Mouse (Mus musculus) urinary bladder, postnatal 36 days (tissue): ENCODE measurements around the gene Ep300.

Source experiments
- DNase-seq, 2 experiments: peaks; one replicate each; pipeline ENCODE4 v3.0.0; 2022; ENCODE audit warnings: low spot score in 2 of 2, mixed read lengths in 1 of 2

The Ep300 gene

DNA sequence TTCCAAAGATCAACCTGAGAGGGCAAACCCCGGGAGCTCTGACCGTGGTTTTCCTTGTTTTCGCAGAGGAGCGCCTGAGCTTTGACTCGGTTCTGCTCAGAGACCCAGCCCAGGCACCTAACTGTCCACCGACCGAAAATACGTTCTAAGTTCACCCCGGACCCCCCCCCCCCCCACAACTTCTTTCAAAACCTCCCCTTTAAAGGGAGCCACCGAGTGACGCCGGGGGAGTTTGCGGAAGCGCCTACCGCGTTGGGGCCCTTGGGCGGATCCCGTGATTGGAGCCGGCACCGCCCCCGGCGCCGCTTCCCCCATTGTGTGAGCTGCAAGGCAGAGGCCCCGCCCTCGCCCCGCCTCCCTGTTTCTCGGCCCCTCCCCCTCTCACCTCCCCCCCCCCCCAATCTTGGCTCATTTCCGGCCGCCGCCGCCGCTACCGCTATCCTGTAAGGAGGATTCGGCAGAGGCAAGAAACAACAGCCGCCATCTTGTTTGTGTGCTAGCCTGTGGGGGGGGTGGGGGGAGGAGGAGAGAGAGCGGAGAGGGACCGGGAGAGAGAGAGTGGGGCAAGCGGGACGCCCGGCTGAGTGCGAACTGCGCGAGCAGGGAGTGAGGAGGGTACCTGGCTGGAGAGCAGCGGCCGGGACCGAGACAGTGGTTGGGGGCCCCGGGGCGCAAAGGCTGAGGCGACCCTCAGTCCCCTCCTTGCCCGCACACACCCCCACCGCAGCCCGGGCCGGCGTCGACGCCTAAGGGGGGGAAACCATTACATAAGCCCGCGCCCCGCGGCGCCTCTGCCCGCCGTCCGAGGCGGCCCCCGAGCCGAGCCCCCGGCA is at the start of gene Ep300:
Ep300 (plus strand) TSS at position 439 of the 833 bp plus-strand sequence.
- DNase-seq, result peak; percentile 91 to 97

- no peak for DNase-seq
Measured at GRCm38 (mm10) chr15:81535881-81536351, 49.2 kb upstream of the Ep300 start.

DNA sequence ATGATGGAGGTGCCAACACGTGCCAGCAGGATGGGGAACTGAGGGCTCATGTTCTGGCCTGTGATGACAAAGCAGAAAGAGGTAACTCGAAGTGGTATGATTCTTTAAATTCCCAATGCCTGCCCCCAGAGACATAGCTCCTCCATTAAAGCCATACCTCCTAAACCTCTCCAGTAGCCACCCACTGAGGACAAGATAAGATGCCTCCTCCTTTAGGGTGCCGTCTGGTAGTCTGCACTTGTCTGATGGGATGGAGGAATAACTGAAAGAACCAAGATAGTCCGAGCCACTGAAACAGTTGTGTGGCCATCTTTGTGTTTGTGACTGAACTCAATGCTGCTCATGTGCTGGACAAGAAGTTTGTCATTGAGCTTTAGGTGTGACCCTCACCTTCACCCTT is 47.0 kb upstream of the Ep300 start:
- no peak for DNase-seq

GRCm38 (mm10) chr15:81539560-81539959 is 45.6 kb upstream of the Ep300 start:
- no peak for DNase-seq

GRCm38 (mm10) chr15:81544916-81545315 is 40.2 kb upstream of the Ep300 start:
- DNase-seq, result no peak

GRCm38 (mm10) chr15:81545387-81546176 is 39.6 kb upstream of the Ep300 start:
- no peak for DNase-seq

- no peak for DNase-seq
Measured at GRCm38 (mm10) chr15:81553455-81553854, 31.7 kb upstream of the Ep300 start.

- DNase-seq, result no peak
Measured at GRCm38 (mm10) chr15:81554558-81555297, 30.4 kb upstream of the Ep300 start.

- no peak for DNase-seq
Measured at GRCm38 (mm10) chr15:81555986-81556385, 29.2 kb upstream of the Ep300 start.

DNA sequence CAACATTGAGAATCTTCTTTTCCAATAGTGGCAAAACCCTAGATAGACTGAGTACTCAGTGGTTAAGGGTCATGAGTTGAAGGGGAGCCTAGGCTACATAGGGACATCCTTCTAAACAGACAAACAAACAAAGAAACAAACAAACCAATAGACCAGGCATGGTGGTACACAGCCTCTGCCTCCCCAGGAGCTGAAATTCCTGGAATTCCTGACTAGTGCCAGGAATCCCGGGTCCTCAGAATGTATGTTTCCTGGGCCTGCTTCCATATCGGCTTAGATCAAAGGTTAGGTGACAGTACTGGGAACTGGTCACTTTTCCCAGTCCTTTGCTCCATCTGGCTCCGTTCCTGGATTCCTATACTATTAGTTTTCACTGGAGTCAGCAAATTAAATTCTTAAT is 23.6 kb upstream of the Ep300 start:
- DNase-seq, result no peak

DNA sequence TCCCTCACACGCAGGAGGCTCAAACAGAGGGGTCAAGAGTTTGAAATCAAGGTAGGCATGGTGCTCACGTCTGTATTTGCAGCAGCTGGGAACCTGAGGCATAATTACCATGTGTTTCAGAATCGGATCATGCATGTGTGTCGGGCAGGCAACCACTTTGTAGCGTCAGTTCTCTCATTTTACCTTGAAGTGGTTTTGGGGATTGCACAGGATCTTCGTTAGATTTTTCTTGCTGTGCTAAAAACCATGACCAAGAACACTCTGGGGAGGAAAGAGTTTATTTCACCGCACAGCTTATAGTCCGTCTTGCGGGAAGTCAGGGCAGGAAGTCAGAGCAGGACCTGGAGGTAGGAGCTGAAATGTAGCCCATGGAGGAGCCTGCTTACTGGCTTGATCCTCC is 23.2 kb upstream of the Ep300 start:
- DNase-seq, result no peak

DNA sequence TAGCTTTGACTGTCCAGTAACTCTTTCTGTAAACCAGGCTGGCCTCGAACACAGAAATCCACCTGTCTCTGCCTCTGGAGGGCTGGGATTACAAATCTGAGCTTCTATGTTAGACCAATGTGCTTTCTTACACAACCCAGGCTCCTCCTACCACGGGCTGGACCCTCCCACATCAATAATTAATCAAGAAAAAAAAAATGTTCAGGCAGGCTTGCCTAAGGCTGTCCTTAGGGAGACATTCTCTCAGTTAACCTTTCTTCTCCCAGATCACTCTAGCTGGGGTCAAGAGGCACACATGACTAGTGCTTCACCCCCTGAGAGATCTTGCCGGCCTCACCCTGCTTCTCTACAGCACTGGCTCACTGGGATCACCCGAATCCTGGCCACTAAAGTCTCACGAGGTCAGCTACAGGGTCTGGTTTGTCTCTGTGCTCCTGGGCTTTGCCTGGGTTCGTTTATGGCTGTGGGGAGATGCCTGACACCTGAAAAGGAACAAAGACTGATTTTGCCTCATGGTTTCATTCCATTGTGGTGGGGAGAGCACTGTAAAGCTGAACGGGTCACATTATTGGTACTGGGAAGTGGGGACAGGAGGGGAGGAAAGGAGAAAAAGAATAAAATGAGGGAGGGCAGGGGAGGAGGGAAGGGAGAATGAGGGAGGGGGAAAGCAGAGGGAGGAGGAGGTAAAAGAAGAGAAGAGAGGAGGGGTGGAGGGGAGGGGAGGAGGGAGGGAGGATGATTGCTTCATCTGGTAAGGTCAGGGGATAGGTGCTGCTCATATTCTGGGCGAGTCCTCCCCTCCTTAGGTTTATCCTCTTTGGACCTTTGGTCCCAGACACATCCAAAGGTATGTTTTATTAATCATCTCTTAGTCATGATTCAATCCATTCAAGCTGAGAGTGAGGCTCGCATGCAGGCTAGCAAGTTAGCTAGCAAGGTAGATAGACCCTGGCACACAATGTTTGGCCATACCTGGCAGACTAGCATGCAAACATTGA is 22.4 kb upstream of the Ep300 start:
- DNase-seq, result peak in 1 of 2 experiments; percentile 7

- no peak for DNase-seq
Measured at GRCm38 (mm10) chr15:81568093-81568492, 17.1 kb upstream of the Ep300 start.

DNA sequence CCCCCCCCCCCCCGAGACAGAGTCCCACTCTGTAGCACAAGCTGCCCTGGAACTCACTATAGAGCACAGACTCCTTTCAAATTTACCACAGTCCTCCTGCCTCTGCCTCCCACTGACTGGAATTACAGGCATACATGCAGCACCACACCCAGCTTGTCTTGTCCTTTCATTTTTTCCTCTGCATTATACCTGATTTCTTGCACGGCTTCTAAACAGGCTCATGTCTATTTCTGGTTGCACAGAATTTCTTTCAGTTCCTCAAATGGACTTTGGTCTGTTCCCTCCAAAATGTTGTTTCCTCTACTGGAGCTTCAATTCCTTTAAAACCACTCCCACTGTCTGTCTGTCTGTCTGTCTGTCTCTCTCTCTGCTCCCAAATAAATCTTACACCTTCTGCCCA is 16.6 kb upstream of the Ep300 start:
- no peak for DNase-seq

- DNase-seq, result no peak
Measured at GRCm38 (mm10) chr15:81576961-81577360, 8.2 kb upstream of the Ep300 start.

- DNase-seq, result no peak
Measured at GRCm38 (mm10) chr15:81577743-81578165, 7.4 kb upstream of the Ep300 start.

GRCm38 (mm10) chr15:81584466-81584865 is 685 bp upstream of the Ep300 start:
- no peak for DNase-seq

- peak; percentile 76 to 85 for DNase-seq
Measured at GRCm38 (mm10) chr15:81585746-81586461, 753 bp downstream of the Ep300 start.

DNA sequence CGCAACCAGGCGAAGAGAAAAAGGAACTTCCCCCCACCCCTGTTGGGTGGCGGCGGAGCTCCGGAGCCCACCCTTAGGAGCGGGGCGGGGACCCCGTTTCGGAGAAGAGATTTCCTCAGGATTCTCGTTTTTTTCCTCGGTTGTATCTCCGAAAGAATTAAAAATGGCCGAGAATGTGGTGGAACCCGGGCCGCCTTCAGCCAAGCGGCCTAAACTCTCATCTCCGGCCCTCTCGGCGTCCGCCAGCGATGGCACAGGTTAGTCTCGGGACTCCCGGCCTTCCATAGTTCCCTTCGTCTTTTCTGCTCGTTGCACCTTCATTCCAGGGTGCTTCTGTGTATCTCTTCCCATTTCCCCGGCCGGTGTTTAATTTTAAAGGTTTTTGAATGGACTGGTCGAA is 1.3 kb downstream of the Ep300 start:
- no peak for DNase-seq

GRCm38 (mm10) chr15:81587686-81588085 is 2.5 kb downstream of the Ep300 start:
- no peak for DNase-seq
